Mouse (Mus musculus) erythroblast, adult 5-6 weeks (primary cell): ENCODE data around the gene Zfp771. TPM values are rescaled to one million over a fixed set of nuclear protein-coding genes. Genes with fewer than 3 reads are reported as not detected.
A peak's percentile ranks its signal among the peaks of the same experiment; 100 is the strongest.
"Not testable (repeated sequence)": the region's sequence is repeated elsewhere in the genome, so short reads cannot be mapped to it uniquely, and the experiment has no call there.

Experiments
- ATAC-seq: replicated peaks from 2 replicates; pipeline ENCODE4 v1.8.0; 2016; ENCODE audit warnings: moderate number of reproducible peaks, mild to moderate bottlenecking, moderate TSS enrichment, inconsistent platforms; ENCODE audit not compliant: poor library complexity, low FRiP score, severe bottlenecking
- total RNA-seq, 2 experiments: library from RNA; stranded (forward) in 1 of 2; stranded (reverse) in 1 of 2; fragments of 150-400 nt in 1 of 2; fragments of 200-764, 138-1000 nt in 1 of 2; gene quantifications; 2 replicates each; pipeline versions ENCODE4 v1.2.3 to v1.2.4; 2015 to 2017; ENCODE audit warnings: low replicate concordance in 2 of 2

Zfp771 gene
- total RNA-seq, 2 experiments from 2014 or later, result not detected

- no peak for ATAC-seq
Measured at GRCm38 (mm10) chr7:127244658-127245510, 810 bp downstream of the Zfp771 start.

GRCm38 (mm10) chr7:127250511-127250910 is 6.4 kb downstream of the Zfp771 start:
- not testable (repeated sequence) for ATAC-seq

DNA sequence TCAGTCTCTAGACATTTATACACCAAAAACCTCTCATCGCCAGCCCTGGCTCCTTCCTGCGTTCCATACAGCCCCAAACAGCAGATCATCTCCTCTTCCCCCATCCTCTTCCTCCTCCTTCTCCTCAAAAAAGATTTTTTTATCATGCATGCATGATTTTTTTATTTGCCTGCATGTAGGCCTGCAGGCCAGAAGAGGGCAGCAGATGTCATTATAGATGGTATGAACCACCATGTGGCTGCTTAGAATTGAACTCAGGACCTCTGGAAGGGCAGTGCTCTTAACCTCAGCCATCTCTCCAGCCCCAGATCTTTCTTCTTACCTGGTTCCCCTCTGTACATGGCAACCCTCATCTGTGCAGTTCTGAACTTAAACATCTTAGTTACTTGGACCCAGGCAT is 8.3 kb downstream of the Zfp771 start:
- ATAC-seq, result peak; percentile 25; the same call in 1 of the 2 replicates

DNA sequence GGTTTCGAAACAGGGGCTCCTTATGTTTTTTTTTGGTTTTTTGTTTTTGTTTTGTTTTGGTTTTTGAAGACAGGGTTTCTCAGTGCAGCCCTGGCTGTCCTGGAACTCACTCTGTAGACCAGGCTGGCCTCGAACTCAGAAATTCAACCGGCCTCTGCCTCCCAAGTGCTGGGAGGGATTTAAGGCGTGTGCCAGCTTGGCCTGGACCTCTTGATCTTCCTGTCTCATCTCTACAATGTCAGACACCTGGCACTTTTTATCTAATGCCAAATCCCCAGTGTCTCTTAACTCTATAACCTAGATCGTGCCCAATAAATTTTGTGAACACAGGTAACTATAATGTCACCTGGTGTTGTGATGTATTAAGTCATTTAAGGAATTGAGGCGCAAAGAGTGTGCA is 9.3 kb downstream of the Zfp771 start:
- ATAC-seq, result no peak

GRCm38 (mm10) chr7:127253821-127254769 is 10.0 kb downstream of the Zfp771 start:
- ATAC-seq, result peak; percentile 82

- no peak for ATAC-seq
Measured at GRCm38 (mm10) chr7:127255008-127255407, 10.9 kb downstream of the Zfp771 start.

GRCm38 (mm10) chr7:127255965-127256364 is 11.9 kb downstream of the Zfp771 start:
- no peak for ATAC-seq

GRCm38 (mm10) chr7:127256518-127256917 is 12.4 kb downstream of the Zfp771 start:
- ATAC-seq, result no peak

GRCm38 (mm10) chr7:127259186-127259905 is 15.3 kb downstream of the Zfp771 start:
- no peak for ATAC-seq

DNA sequence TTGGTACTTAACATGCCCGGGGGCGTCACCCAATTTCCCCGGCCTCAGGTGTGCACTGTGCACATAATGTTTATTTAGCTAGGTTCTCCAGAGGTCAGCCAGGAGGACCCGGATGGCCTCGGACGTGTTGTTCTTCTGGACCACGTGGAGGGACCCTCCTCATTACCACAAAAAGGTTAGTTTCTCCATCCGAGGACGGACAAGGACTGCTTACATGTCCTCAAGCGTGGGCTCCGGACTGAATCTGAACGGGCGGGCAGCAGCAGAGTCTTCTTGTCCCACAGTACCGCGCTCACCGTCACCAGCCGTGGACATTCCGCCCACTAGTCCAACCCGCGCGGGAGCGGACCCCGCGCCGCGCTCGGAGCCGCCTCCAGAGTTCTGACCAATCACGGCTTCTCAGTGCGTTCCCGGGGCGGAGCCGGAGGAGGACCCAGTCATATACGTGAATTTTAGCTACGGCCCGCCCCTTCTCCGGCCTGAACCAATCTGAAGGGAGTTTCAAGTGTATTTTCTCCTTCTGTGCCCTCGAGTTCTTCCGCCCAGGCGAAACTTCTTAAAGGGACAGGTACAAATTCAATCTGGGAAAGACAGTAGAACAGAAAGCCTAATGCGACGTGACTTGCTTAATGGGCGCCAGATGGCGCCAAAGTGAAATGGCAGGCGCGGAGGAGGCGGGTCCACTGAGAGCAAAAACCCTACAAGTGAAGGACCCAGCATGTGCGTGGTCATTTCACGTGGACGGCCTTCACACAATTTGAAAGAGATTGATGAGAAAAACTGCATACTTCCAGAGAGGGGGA is 16.4 kb downstream of the Zfp771 start, which contains the start of gene Dctpp1:
Dctpp1 (minus strand) TSS at position 401 of the 803 bp plus-strand sequence.
- ATAC-seq, result peak; percentile 93

DNA sequence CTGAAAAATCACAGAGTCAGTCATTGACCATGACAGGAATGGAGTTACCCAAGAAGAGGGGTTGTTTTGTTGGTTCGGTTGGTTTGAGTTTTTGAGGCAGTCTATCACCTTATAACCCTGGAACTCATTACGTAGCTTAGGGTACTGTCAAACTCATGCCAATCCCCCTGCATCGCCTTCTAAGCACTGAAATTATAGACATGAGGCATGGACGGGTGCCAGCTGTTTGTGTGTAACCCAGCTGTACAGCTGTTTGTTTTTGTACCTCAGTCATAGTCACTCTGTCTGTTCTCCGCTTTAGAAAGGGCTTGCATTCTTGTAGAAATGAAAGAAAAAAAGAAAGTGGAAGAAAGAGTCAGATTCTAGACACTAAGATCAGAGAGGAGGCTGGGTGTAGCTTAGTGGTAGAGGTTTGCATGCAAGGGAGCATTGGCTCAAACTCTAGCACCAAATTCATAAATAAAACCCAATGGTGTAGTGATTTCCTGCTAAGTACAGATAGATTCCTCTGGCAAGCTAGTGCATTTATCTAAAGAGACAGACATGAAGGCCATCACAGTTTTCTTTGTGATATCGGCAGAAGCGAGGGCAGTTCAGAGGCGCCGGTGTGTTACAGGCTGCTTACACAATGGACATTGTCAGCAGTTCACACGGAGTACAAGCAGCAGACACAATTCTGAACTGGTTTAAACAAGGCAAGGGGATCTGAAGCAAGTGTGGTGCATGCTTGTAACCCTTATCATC is 18.3 kb downstream of the Zfp771 start:
- ATAC-seq, result no peak

DNA sequence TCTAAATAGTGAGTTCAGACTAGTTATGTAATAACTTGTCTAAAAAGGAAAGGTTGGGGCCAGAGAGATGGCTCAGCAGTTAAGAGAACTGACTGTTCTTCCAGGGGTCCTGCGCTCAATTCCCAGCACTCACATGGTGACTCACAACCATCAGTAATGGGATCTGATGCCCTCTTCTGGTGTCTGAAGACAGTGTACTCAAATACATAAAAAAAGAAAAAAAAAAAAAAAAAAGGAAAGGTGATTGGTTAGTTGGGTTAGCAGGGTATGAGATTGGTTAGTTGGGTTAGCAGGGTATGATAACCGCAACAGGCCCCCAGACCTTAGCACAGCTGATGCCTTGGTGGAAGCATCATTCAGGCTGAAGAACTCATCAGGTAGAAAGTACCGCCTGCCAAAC is 19.5 kb downstream of the Zfp771 start:
- ATAC-seq, result no peak

GRCm38 (mm10) chr7:127270256-127270655 is 26.2 kb downstream of the Zfp771 start:
- no peak for ATAC-seq

- ATAC-seq, result no peak
Measured at GRCm38 (mm10) chr7:127270666-127271065, 26.6 kb downstream of the Zfp771 start.

- ATAC-seq, result no peak
Measured at GRCm38 (mm10) chr7:127271093-127271492, 27.0 kb downstream of the Zfp771 start.

DNA sequence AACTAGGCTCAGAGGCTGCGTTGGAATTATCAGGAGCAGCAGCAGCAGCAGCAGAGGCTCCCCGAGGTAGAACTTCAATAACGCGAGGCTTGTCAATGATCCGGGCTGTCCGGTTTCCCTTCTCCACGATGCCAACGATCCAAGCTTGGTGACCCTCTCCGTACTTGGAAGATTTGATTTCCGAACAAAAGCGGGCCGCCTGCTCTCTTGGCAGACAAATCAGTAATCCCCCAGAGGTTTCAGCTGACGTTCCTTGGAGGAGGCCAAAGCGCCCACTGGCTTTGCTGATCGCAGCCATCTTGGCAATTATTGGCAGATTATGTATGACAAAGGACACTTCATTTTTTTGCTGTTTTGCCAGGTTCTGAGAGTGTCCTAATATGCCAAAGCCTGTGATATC is 28.5 kb downstream of the Zfp771 start:
- no peak for ATAC-seq

- ATAC-seq, result peak; percentile 50
Measured at GRCm38 (mm10) chr7:127273118-127273923, 29.2 kb downstream of the Zfp771 start.
